Mouse (Mus musculus) lung, adult 18-20 months (tissue): ENCODE measurements around the gene Cblb.

Experiments
- DNase-seq, 2 experiments: peaks; one replicate each; pipeline ENCODE4 v3.0.0; 2022; ENCODE audit warnings: mixed read lengths in 2 of 2

The Cblb gene

GRCm38 (mm10) chr16:52077901-52078300 is 46.9 kb downstream of the Cblb start:
- no peak for DNase-seq

GRCm38 (mm10) chr16:52078758-52079474 is 47.9 kb downstream of the Cblb start:
- peak in 1 of 2 experiments; percentile 63 for DNase-seq

- DNase-seq, result no peak
Observed at GRCm38 (mm10) chr16:52079475-52079823, 48.4 kb downstream of the Cblb start.

GRCm38 (mm10) chr16:52080619-52081395 is 49.8 kb downstream of the Cblb start:
- no peak for DNase-seq

- DNase-seq, result no peak
Observed at GRCm38 (mm10) chr16:52081756-52082155, 50.7 kb downstream of the Cblb start.

- DNase-seq, result peak in 1 of 2 experiments; percentile 41
Observed at GRCm38 (mm10) chr16:52086793-52087450, 55.9 kb downstream of the Cblb start.

GRCm38 (mm10) chr16:52089354-52089753 is 58.3 kb downstream of the Cblb start:
- DNase-seq, result no peak

- no peak for DNase-seq
Observed at GRCm38 (mm10) chr16:52090899-52091298, 59.9 kb downstream of the Cblb start.

- peak; percentile 43 to 78 for DNase-seq
Observed at GRCm38 (mm10) chr16:52093325-52094253, 62.6 kb downstream of the Cblb start.

- peak; percentile 81 to 92 for DNase-seq
Observed at GRCm38 (mm10) chr16:52094735-52095459, 63.9 kb downstream of the Cblb start.

- DNase-seq, result peak; percentile 70 to 82
Observed at GRCm38 (mm10) chr16:52095643-52096042, 64.6 kb downstream of the Cblb start.

- no peak for DNase-seq
Observed at GRCm38 (mm10) chr16:52100466-52100865, 69.4 kb downstream of the Cblb start.

GRCm38 (mm10) chr16:52104608-52105007 is 73.6 kb downstream of the Cblb start:
- DNase-seq, result no peak

GRCm38 (mm10) chr16:52107836-52108235 is 76.8 kb downstream of the Cblb start:
- DNase-seq, result no peak

- DNase-seq, result no peak
Observed at GRCm38 (mm10) chr16:52114473-52114872, 83.4 kb downstream of the Cblb start.

GRCm38 (mm10) chr16:52119003-52119402 is 88.0 kb downstream of the Cblb start:
- DNase-seq, result no peak

GRCm38 (mm10) chr16:52124974-52125373 is 93.9 kb downstream of the Cblb start:
- DNase-seq, result no peak

GRCm38 (mm10) chr16:52125896-52126295 is 94.9 kb downstream of the Cblb start:
- DNase-seq, result no peak

- no peak for DNase-seq
Observed at GRCm38 (mm10) chr16:52129357-52129905, 98.4 kb downstream of the Cblb start.

- DNase-seq, result no peak
Observed at GRCm38 (mm10) chr16:52132808-52133490, 101.9 kb downstream of the Cblb start.
